In the genomic region with DNA sequence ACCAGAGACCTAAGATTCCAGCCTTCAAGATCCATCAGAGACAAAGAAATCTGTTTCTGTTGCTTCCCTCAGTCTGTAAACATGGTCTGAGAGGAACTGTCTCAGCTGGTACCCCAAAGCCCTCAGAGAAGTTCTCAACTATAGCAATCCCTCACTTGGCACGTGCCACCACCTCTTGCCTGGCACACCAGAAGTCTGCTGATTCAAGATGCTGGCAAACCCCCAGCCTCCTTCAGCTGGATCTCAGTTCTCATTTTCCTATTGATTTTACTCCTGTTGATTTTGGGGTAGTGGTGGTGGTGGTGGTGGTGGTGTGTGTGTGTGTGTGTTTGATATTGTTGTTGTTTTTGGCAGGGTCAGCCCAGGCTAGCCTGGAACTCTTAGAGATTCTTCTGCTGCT, we compare ENCODE assay signal across 24 mouse cellular contexts. TPM values are rescaled to one million over a fixed set of nuclear protein-coding genes. Genes with fewer than 3 reads are reported as not detected.
DNase-seq lines count a peak whose midpoint lies in the region; ATAC-seq lines count a peak whose summit lies in the region.
"Had no signal": no experiment of that assay in that cellular context is flagged by ENCODE, and none has a peak within 500 bp of the region (broad histone marks: within the 10 kb centered on the region; RNA-seq: fewer than 3 reads in every experiment).

No protein-coding gene starts in this region.

- no peak overlapping the region for H3K9ac ChIP-seq in hindbrain, embryonic 13.5 days
- no peak overlapping the region for H3K9ac ChIP-seq in embryonic facial prominence, embryonic 12.5 days
- no peak overlapping the region for H3K9ac ChIP-seq in limb, embryonic 13.5 days
- no peak overlapping the region for H3K9ac ChIP-seq in hindbrain, embryonic 16.5 days (ENCODE audit: low read depth, low read length)
- H3K9ac ChIP-seq: hindbrain, embryonic 15.5 days; liver, embryonic 12.5 days; liver, postnatal 0 days; midbrain, embryonic 12.5 days; neural tube, embryonic 13.5 days; stomach, embryonic 15.5 days had no signal

- no peak overlapping the region for H3K4me3 ChIP-seq in hindbrain, embryonic 13.5 days
- H3K4me3 ChIP-seq in hindbrain, embryonic 10.5 days, result no peak overlapping the region
- no peak overlapping the region for H3K4me3 ChIP-seq in embryonic facial prominence, embryonic 12.5 days
- H3K4me3 ChIP-seq in limb, embryonic 13.5 days, result no peak overlapping the region
- no peak overlapping the region for H3K4me3 ChIP-seq in hindbrain, embryonic 16.5 days (ENCODE audit: low read length)
- H3K4me3 ChIP-seq: hindbrain, embryonic 15.5 days; liver, embryonic 12.5 days; midbrain, embryonic 12.5 days; neural tube, embryonic 13.5 days; stomach, embryonic 15.5 days had no signal

- 0 out of 2 replicates have a peak, but pooled peaks cover 1% of the 10 kb centered on the region for H3K27me3 ChIP-seq in hindbrain, embryonic 13.5 days
- H3K27me3 ChIP-seq in hindbrain, embryonic 10.5 days (ENCODE audit: insufficient read depth, poor library complexity, severe bottlenecking), result no peaks in the 10 kb centered on the region
- H3K27me3 ChIP-seq in embryonic facial prominence, embryonic 12.5 days, result no peaks in the 10 kb centered on the region
- H3K27me3 ChIP-seq in limb, embryonic 13.5 days, result 0 out of 2 replicates have a peak, but pooled peaks cover under 1% of the 10 kb centered on the region
- H3K27me3 ChIP-seq in hindbrain, embryonic 16.5 days (replicated peaks; ENCODE audit: control insufficient read depth, insufficient read depth, low read length), result no peaks in the 10 kb centered on the region
- H3K27me3 ChIP-seq: hindbrain, embryonic 15.5 days; stomach, embryonic 15.5 days had no signal

- no peaks in the 10 kb centered on the region for H3K9me3 ChIP-seq in hindbrain, embryonic 13.5 days
- no peaks in the 10 kb centered on the region for H3K9me3 ChIP-seq in hindbrain, embryonic 10.5 days
- no peaks in the 10 kb centered on the region for H3K9me3 ChIP-seq in embryonic facial prominence, embryonic 12.5 days
- H3K9me3 ChIP-seq in limb, embryonic 13.5 days, result 0 out of 2 replicates have a peak, but pooled peaks cover 8% of the 10 kb centered on the region
- no peaks in the 10 kb centered on the region for H3K9me3 ChIP-seq in hindbrain, embryonic 16.5 days (ENCODE audit: control insufficient read depth, low read length)
- H3K9me3 ChIP-seq: hindbrain, embryonic 15.5 days; liver, embryonic 12.5 days; midbrain, embryonic 12.5 days; stomach, embryonic 15.5 days had no signal

- H3K36me3 ChIP-seq in hindbrain, embryonic 13.5 days, result no peaks in the 10 kb centered on the region
- no peaks in the 10 kb centered on the region for H3K36me3 ChIP-seq in hindbrain, embryonic 10.5 days
- H3K36me3 ChIP-seq in embryonic facial prominence, embryonic 12.5 days, result no peaks in the 10 kb centered on the region
- no peaks in the 10 kb centered on the region for H3K36me3 ChIP-seq in limb, embryonic 13.5 days
- H3K36me3 ChIP-seq in hindbrain, embryonic 16.5 days (ENCODE audit: control insufficient read depth, insufficient read depth, low read length), result no peaks in the 10 kb centered on the region
- H3K36me3 ChIP-seq: hindbrain, embryonic 15.5 days; liver, embryonic 12.5 days; midbrain, embryonic 12.5 days; neural tube, embryonic 13.5 days; stomach, embryonic 15.5 days had no signal

- ATAC-seq in hindbrain, embryonic 13.5 days (ENCODE audit: low FRiP score), result no peak
- ATAC-seq in embryonic facial prominence, embryonic 12.5 days (ENCODE audit: insufficient number of reproducible peaks, insufficient read depth, low FRiP score, low TSS enrichment), result no peak
- ATAC-seq in limb, embryonic 13.5 days (ENCODE audit: low FRiP score, low read depth), result no peak
- no peak for ATAC-seq in hindbrain, embryonic 16.5 days
- ATAC-seq: activated CD4-positive, CD25-positive, alpha-beta regulatory T cell, adult 4 months; CD4-positive, CD25-positive, alpha-beta regulatory T cell, adult 4 months; liver, embryonic 12.5 days; liver, postnatal 0 days had no signal

- peak overlapping the region; percentile 44; the same call in 1 of the 2 replicates for H3K27ac ChIP-seq in hindbrain, embryonic 13.5 days
- H3K27ac ChIP-seq in hindbrain, embryonic 10.5 days, result no peak overlapping the region
- H3K27ac ChIP-seq in embryonic facial prominence, embryonic 12.5 days, result 0 out of 2 replicates have a peak overlapping the region, but pooled peaks have one; percentile 12
- H3K27ac ChIP-seq in limb, embryonic 13.5 days, result peak overlapping the region; percentile 0; the same call in 1 of the 2 replicates
- no peak overlapping the region for H3K27ac ChIP-seq in hindbrain, embryonic 16.5 days (ENCODE audit: low read depth, low read length)
- H3K27ac ChIP-seq: hindbrain, embryonic 15.5 days; liver, embryonic 12.5 days; midbrain, embryonic 12.5 days; stomach, embryonic 15.5 days had no signal

- H3K4me2 ChIP-seq in hindbrain, embryonic 13.5 days, result no peak overlapping the region
- H3K4me2 ChIP-seq in embryonic facial prominence, embryonic 12.5 days (replicated peaks), result no peak overlapping the region
- no peak overlapping the region for H3K4me2 ChIP-seq in limb, embryonic 13.5 days (replicated peaks)
- H3K4me2 ChIP-seq in hindbrain, embryonic 16.5 days (ENCODE audit: low read length), result no peak overlapping the region
- H3K4me2 ChIP-seq: heart, embryonic 11.5 days; hindbrain, embryonic 15.5 days; liver, embryonic 12.5 days; midbrain, embryonic 12.5 days; neural tube, embryonic 13.5 days; stomach, embryonic 15.5 days had no signal

- peaks cover 11% of the 10 kb centered on the region; the same call in 1 of the 2 replicates for H3K4me1 ChIP-seq in hindbrain, embryonic 13.5 days (replicated peaks)
- H3K4me1 ChIP-seq in hindbrain, embryonic 10.5 days (replicated peaks), result peaks cover 13% of the 10 kb centered on the region
- peaks cover 5% of the 10 kb centered on the region; the same call in 1 of the 2 replicates for H3K4me1 ChIP-seq in embryonic facial prominence, embryonic 12.5 days
- H3K4me1 ChIP-seq in limb, embryonic 13.5 days, result 0 out of 2 replicates have a peak, but pooled peaks cover 10% of the 10 kb centered on the region
- no peaks in the 10 kb centered on the region for H3K4me1 ChIP-seq in hindbrain, embryonic 16.5 days (ENCODE audit: control insufficient read depth, insufficient read depth, low read depth, low read length)
- H3K4me1 ChIP-seq: hindbrain, embryonic 15.5 days; neural tube, embryonic 13.5 days; stomach, embryonic 15.5 days had no signal

- no peak for DNase-seq in hindbrain, embryonic 10.5 days (ENCODE audit: low spot score)
- DNase-seq in NIH3T3 (ENCODE audit: low read depth), result peak; percentile 57
- no peak for DNase-seq in cerebellum, postnatal 4 days (ENCODE audit: low spot score in 2 of 2)
- DNase-seq: adrenal gland, postnatal 10 days; cerebellum, adult 8-10 months; cerebellum, postnatal 25 days; gastrocnemius, postnatal 14 days; kidney, adult 18-20 months; left cerebral cortex, postnatal 4 days; liver, postnatal 0 days; lung, postnatal 36 days; thymus, postnatal 14 days had no signal

- WGBS in hindbrain, embryonic 13.5 days, result 81% methylated on average over 1 of the region's 1 CpGs
- 93% methylated on average over 1 of the region's 1 CpGs for WGBS in hindbrain, embryonic 10.5 days
- WGBS in embryonic facial prominence, embryonic 12.5 days, result 88% methylated on average over 1 of the region's 1 CpGs
- WGBS in limb, embryonic 13.5 days, result 88% methylated on average over 1 of the region's 1 CpGs
- 64% methylated on average over 1 of the region's 1 CpGs for WGBS in hindbrain, embryonic 16.5 days

RNA-seq across cellular contexts. Expression of a gene that starts 12.6 kb away (rescaled TPM):
- polyA plus RNA-seq in hindbrain, embryonic 13.5 days (2015; fragmentation: Nextera tagmentation; extraction: Ambion mirVana), result 25.5 and 27.4 TPM in 2 replicates
- 3.8 and 8.6 TPM in 2 replicates for polyA plus RNA-seq in hindbrain, embryonic 10.5 days (2016; fragmentation: Nextera tagmentation; extraction: Ambion mirVana)
- 7.5 and 9.0 TPM in 2 replicates for polyA plus RNA-seq in embryonic facial prominence, embryonic 12.5 days (2016; fragmentation: Nextera tagmentation; extraction: Ambion mirVana)
- polyA plus RNA-seq in limb, embryonic 13.5 days (2015; fragmentation: Nextera tagmentation; extraction: Ambion mirVana), result 7.9 and 9.9 TPM in 2 replicates
- polyA plus RNA-seq in hindbrain, embryonic 16.5 days (2015; fragmentation: Nextera tagmentation; extraction: Ambion mirVana), result 32.3 and 32.8 TPM in 2 replicates

RNA-seq across cellular contexts. Expression of a gene that starts 36.2 kb away (rescaled TPM):
- polyA plus RNA-seq in hindbrain, embryonic 13.5 days (2015; fragmentation: Nextera tagmentation; extraction: Ambion mirVana), result 31.9 and 35.0 TPM in 2 replicates
- polyA plus RNA-seq in hindbrain, embryonic 10.5 days (2016; fragmentation: Nextera tagmentation; extraction: Ambion mirVana), result 13.4 and 24.0 TPM in 2 replicates
- 109 and 113 TPM in 2 replicates for polyA plus RNA-seq in embryonic facial prominence, embryonic 12.5 days (2016; fragmentation: Nextera tagmentation; extraction: Ambion mirVana)
- 174 and 183 TPM in 2 replicates for polyA plus RNA-seq in limb, embryonic 13.5 days (2015; fragmentation: Nextera tagmentation; extraction: Ambion mirVana)
- 62.3 and 70.4 TPM in 2 replicates for polyA plus RNA-seq in hindbrain, embryonic 16.5 days (2015; fragmentation: Nextera tagmentation; extraction: Ambion mirVana)

RNA-seq across cellular contexts. Expression of a gene that starts 48.6 kb away (rescaled TPM):
- 32.5 and 32.8 TPM in 2 replicates for polyA plus RNA-seq in hindbrain, embryonic 13.5 days (2015; fragmentation: Nextera tagmentation; extraction: Ambion mirVana)
- 19.2 and 20.3 TPM in 2 replicates for polyA plus RNA-seq in hindbrain, embryonic 10.5 days (2016; fragmentation: Nextera tagmentation; extraction: Ambion mirVana)
- polyA plus RNA-seq in embryonic facial prominence, embryonic 12.5 days (2016; fragmentation: Nextera tagmentation; extraction: Ambion mirVana), result 17.0 and 17.3 TPM in 2 replicates
- 17.3 and 18.3 TPM in 2 replicates for polyA plus RNA-seq in limb, embryonic 13.5 days (2015; fragmentation: Nextera tagmentation; extraction: Ambion mirVana)
- 40.3 and 42.3 TPM in 2 replicates for polyA plus RNA-seq in hindbrain, embryonic 16.5 days (2015; fragmentation: Nextera tagmentation; extraction: Ambion mirVana)

RNA-seq across cellular contexts. Expression of a gene that starts 58.6 kb away (rescaled TPM):
- polyA plus RNA-seq in hindbrain, embryonic 13.5 days (2015; fragmentation: Nextera tagmentation; extraction: Ambion mirVana), result 38.9 and 40.0 TPM in 2 replicates
- 30.7 and 31.0 TPM in 2 replicates for polyA plus RNA-seq in hindbrain, embryonic 10.5 days (2016; fragmentation: Nextera tagmentation; extraction: Ambion mirVana)
- 36.3 and 37.7 TPM in 2 replicates for polyA plus RNA-seq in embryonic facial prominence, embryonic 12.5 days (2016; fragmentation: Nextera tagmentation; extraction: Ambion mirVana)
- polyA plus RNA-seq in limb, embryonic 13.5 days (2015; fragmentation: Nextera tagmentation; extraction: Ambion mirVana), result 32.9 and 33.9 TPM in 2 replicates
- 20.4 and 22.1 TPM in 2 replicates for polyA plus RNA-seq in hindbrain, embryonic 16.5 days (2015; fragmentation: Nextera tagmentation; extraction: Ambion mirVana)

Comparison
In these comparisons a context has a peak if more than half of its experiments do, and no peak if none do; other contexts are left out.
1. H3K27ac ChIP-seq: peak in hindbrain, embryonic 13.5 days (single experiment), embryonic facial prominence, embryonic 12.5 days (single experiment) and limb, embryonic 13.5 days (single experiment); none in hindbrain, embryonic 10.5 days (single experiment) and hindbrain, embryonic 16.5 days (single experiment).